In genomic region chr13:44908790-44909189, GRCm38 (mm10) we compare ENCODE assay signal across 19 mouse cellular contexts.
DNase-seq lines count a peak whose midpoint lies in the region; ATAC-seq lines count a peak whose summit lies in the region.
"Had no signal": no experiment of that assay in that cellular context is flagged by ENCODE, and none has a peak within 500 bp of the region (broad histone marks: within the 10 kb centered on the region; RNA-seq: fewer than 3 reads in every experiment).

No protein-coding gene starts in this region.

- no peak overlapping the region for H3K4me2 ChIP-seq in embryonic facial prominence, embryonic 12.5 days (replicated peaks)
- H3K4me2 ChIP-seq in heart, embryonic 16.5 days (ENCODE audit: low read depth, low read length): no peak overlapping the region
- H3K4me2 ChIP-seq in liver, embryonic 13.5 days: no peak overlapping the region
- H3K4me2 ChIP-seq: midbrain, embryonic 12.5 days had no signal

- H3K9me3 ChIP-seq in embryonic facial prominence, embryonic 12.5 days: no peaks in the 10 kb centered on the region
- H3K9me3 ChIP-seq in embryonic facial prominence, embryonic 10.5 days: no peaks in the 10 kb centered on the region
- H3K9me3 ChIP-seq in heart, embryonic 16.5 days (replicated peaks; ENCODE audit: control insufficient read depth, low read length): no peaks in the 10 kb centered on the region
- no peaks in the 10 kb centered on the region for H3K9me3 ChIP-seq in liver, embryonic 13.5 days (replicated peaks)
- H3K9me3 ChIP-seq: midbrain, embryonic 12.5 days had no signal

- H3K27me3 ChIP-seq in embryonic facial prominence, embryonic 12.5 days: no peaks in the 10 kb centered on the region
- H3K27me3 ChIP-seq in embryonic facial prominence, embryonic 10.5 days (replicated peaks; ENCODE audit: low read depth, poor library complexity, severe bottlenecking): no peaks in the 10 kb centered on the region
- H3K27me3 ChIP-seq in heart, embryonic 16.5 days (ENCODE audit: control insufficient read depth, insufficient read depth, low read length): no peaks in the 10 kb centered on the region
- H3K27me3 ChIP-seq in liver, embryonic 13.5 days: no peaks in the 10 kb centered on the region
- H3K27me3 ChIP-seq: CH12.LX; midbrain, embryonic 12.5 days had no signal

- no peak overlapping the region for H3K9ac ChIP-seq in embryonic facial prominence, embryonic 12.5 days
- H3K9ac ChIP-seq in heart, embryonic 16.5 days (ENCODE audit: low read length): no peak overlapping the region
- H3K9ac ChIP-seq in liver, embryonic 13.5 days: no peak overlapping the region
- H3K9ac ChIP-seq: liver, embryonic 14.5 days; midbrain, embryonic 12.5 days had no signal

- no peak for ATAC-seq in embryonic facial prominence, embryonic 12.5 days (ENCODE audit: insufficient number of reproducible peaks, insufficient read depth, low FRiP score, low TSS enrichment)
- no peak for ATAC-seq in heart, embryonic 16.5 days (replicated peaks; ENCODE audit: extremely low read depth, insufficient read depth, low FRiP score)
- no peak for ATAC-seq in liver, embryonic 13.5 days (ENCODE audit: low read depth)
- ATAC-seq: inflammation-experienced regulatory T-cells, adult 6 months had no signal

- peaks cover 18% of the 10 kb centered on the region; the same call in 1 of the 2 replicates for H3K4me1 ChIP-seq in embryonic facial prominence, embryonic 12.5 days
- peaks cover 15% of the 10 kb centered on the region for H3K4me1 ChIP-seq in embryonic facial prominence, embryonic 10.5 days
- H3K4me1 ChIP-seq in heart, embryonic 16.5 days (ENCODE audit: control insufficient read depth, insufficient read depth, low read length): peaks cover 45% of the 10 kb centered on the region
- H3K4me1 ChIP-seq in liver, embryonic 13.5 days (replicated peaks): peaks cover 13% of the 10 kb centered on the region

- no peak overlapping the region for H3K4me3 ChIP-seq in embryonic facial prominence, embryonic 12.5 days
- no peak overlapping the region for H3K4me3 ChIP-seq in embryonic facial prominence, embryonic 10.5 days
- no peak overlapping the region for H3K4me3 ChIP-seq in heart, embryonic 16.5 days (ENCODE audit: low read length)
- H3K4me3 ChIP-seq in liver, embryonic 13.5 days (replicated peaks): no peak overlapping the region
- H3K4me3 ChIP-seq: midbrain, embryonic 12.5 days; myocyte had no signal

- H3K27ac ChIP-seq in embryonic facial prominence, embryonic 12.5 days: peak overlapping the region; percentile 36; the same call in 1 of the 2 replicates
- H3K27ac ChIP-seq in embryonic facial prominence, embryonic 10.5 days (replicated peaks): no peak overlapping the region
- H3K27ac ChIP-seq in heart, embryonic 16.5 days (ENCODE audit: low read length): peak overlapping the region; percentile 83
- 0 out of 2 replicates have a peak overlapping the region, but pooled peaks have one; percentile 1 for H3K27ac ChIP-seq in liver, embryonic 13.5 days
- H3K27ac ChIP-seq: liver, embryonic 14.5 days had no signal

- intact Hi-C loops in heart, postnatal 25 days (cut with DNase I): no loop called here

- whole genome bisulfite sequencing in embryonic facial prominence, embryonic 12.5 days: 10% methylated on average over 1 of the region's 1 CpGs
- 10% methylated on average over 1 of the region's 1 CpGs for WGBS in embryonic facial prominence, embryonic 10.5 days
- 28% methylated on average over 1 of the region's 1 CpGs for WGBS in heart, embryonic 16.5 days
- 44% methylated on average over 1 of the region's 1 CpGs for WGBS in liver, embryonic 13.5 days (ENCODE audit: insufficient replicate concordance)

- DNase-seq in embryonic facial prominence, embryonic 10.5 days (ENCODE audit: low spot score): no peak
- DNase-seq in heart, postnatal 25 days (ENCODE audit: low spot score): no peak
- DNase-seq in liver, embryonic 13.5 days: no peak
- DNase-seq in liver (no peak), 3T3-L1 (ENCODE audit: low read depth, low spot score) (peak; percentile 14)
- no peak for DNase-seq in thymus, postnatal 25 days
- DNase-seq: adrenal gland, adult 2 months; cerebellum, postnatal 10 days; gastrocnemius, postnatal 25 days; left cerebral cortex, postnatal 4 days; retina, postnatal 1 day; thymus, adult 2 months had no signal

- peaks cover 84% of the 10 kb centered on the region for H3K36me3 ChIP-seq in embryonic facial prominence, embryonic 12.5 days
- H3K36me3 ChIP-seq in embryonic facial prominence, embryonic 10.5 days (replicated peaks): peaks cover 97% of the 10 kb centered on the region
- H3K36me3 ChIP-seq in heart, embryonic 16.5 days (ENCODE audit: control insufficient read depth, insufficient read depth): peaks cover 28% of the 10 kb centered on the region
- H3K36me3 ChIP-seq in liver, embryonic 13.5 days: peaks cover 65% of the 10 kb centered on the region
